Mouse (Mus musculus): ENCODE measurements around the gene Tmem256. TPM values are rescaled to one million over a fixed set of nuclear protein-coding genes. Genes with fewer than 3 reads are reported as not detected.
A peak's percentile ranks its signal among the peaks of the same experiment; 100 is the strongest.
"Not testable (repeated sequence)": the region's sequence is repeated elsewhere in the genome, so short reads cannot be mapped to it uniquely, and the experiment has no call there.

Tmem256 gene
- polyA plus RNA-seq, 1 experiment from 2014 or later, result 423 TPM

GRCm38 (mm10) chr11:69858113-69858998 lies 20.0 kb downstream of the Tmem256 start, which contains the start of gene Tnk1:
Gene Tnk1 (minus strand): TSS chr11:69858730.
- WGBS, result 17% methylated on average over 30 of the region's 30 CpGs
- Histone ChIP-seq H3K9ac (peak within 1 kb of the TSS; percentile 58; the same call in 1 of the 2 replicates), H3K36me3 (no peaks in the 10 kb centered on the region; the same call in 1 of the 2 replicates), H3K27me3 (peaks cover 27% of the 10 kb centered on the region), H3K27ac (peak within 1 kb of the TSS; percentile 73), H3K9me3 (no peaks in the 10 kb centered on the region), H3K4me1 (peaks cover 9% of the 10 kb centered on the region), H3K4me3 (peak within 1 kb of the TSS; percentile 27), H3K4me2 (peak within 1 kb of the TSS; percentile 42)
- ATAC-seq (ENCODE audit: insufficient number of reproducible peaks, insufficient read depth, low FRiP score, low TSS enrichment, low read depth), result no peak

GRCm38 (mm10) chr11:69863729-69864128 lies 25.4 kb downstream of the Tmem256 start:
- WGBS, result 76% methylated on average over 3 of the region's 3 CpGs
- H3K4me1 ChIP-seq; ATAC-seq (ENCODE audit: insufficient number of reproducible peaks, insufficient read depth, low FRiP score, low TSS enrichment, low read depth); H3K36me3 ChIP-seq; H3K4me2 ChIP-seq; H3K27ac ChIP-seq; H3K9ac ChIP-seq; H3K4me3 ChIP-seq; H3K9me3 ChIP-seq: not testable (repeated sequence)
- peaks cover 10% of the 10 kb centered on the region for H3K27me3 ChIP-seq

- H3K4me1 ChIP-seq, result 0 out of 2 replicates have a peak, but pooled peaks cover 5% of the 10 kb centered on the region
- 49% methylated on average over 8 of the region's 8 CpGs for WGBS
- H3K27ac ChIP-seq, result no peak overlapping the region
- no peak overlapping the region for H3K4me2 ChIP-seq
- H3K9me3 ChIP-seq, result no peaks in the 10 kb centered on the region
- peaks cover 5% of the 10 kb centered on the region for H3K27me3 ChIP-seq
- H3K9ac ChIP-seq, result no peak overlapping the region
- H3K4me3 ChIP-seq, result no peak overlapping the region
- H3K36me3 ChIP-seq, result no peaks in the 10 kb centered on the region
- ATAC-seq (ENCODE audit: insufficient number of reproducible peaks, insufficient read depth, low FRiP score, low TSS enrichment, low read depth), result no peak
Observed at GRCm38 (mm10) chr11:69864138-69864860, 26.0 kb downstream of the Tmem256 start.

DNA sequence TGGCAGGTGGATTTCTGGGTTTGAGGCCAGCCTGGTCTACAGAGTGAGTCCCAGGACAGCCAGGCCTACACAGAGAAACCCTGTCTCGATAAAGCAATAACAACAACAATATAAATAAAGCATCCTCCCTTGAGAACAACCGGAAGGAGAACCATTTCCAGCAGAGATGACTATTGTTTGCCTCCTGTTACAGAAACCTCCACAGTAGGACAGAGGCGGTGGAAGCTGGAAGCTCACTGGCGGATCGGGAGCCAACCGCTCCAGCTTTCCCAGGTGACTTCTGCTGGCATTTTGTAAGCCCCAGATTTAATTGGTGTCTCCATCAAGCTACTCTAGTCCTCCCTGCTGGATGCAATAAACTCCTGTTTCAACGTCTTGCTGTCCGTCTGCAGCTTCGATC lies 27.2 kb downstream of the Tmem256 start:
- Histone ChIP-seq H3K27ac (no peak overlapping the region), H3K36me3 (no peaks in the 10 kb centered on the region), H3K9ac (no peak overlapping the region), H3K4me2 (no peak overlapping the region), H3K4me3 (no peak overlapping the region), H3K27me3 (no peaks in the 10 kb centered on the region), H3K4me1 (0 out of 2 replicates have a peak, but pooled peaks cover 5% of the 10 kb centered on the region), H3K9me3 (no peaks in the 10 kb centered on the region)
- no peak for ATAC-seq (ENCODE audit: insufficient number of reproducible peaks, insufficient read depth, low FRiP score, low TSS enrichment, low read depth)
- 80% methylated on average over 9 of the region's 9 CpGs for WGBS

GRCm38 (mm10) chr11:69867335-69867734 lies 29.0 kb downstream of the Tmem256 start:
- Histone ChIP-seq H3K9me3 (no peaks in the 10 kb centered on the region), H3K4me1 (0 out of 2 replicates have a peak, but pooled peaks cover 5% of the 10 kb centered on the region), H3K4me2 (no peak overlapping the region), H3K36me3 (no peaks in the 10 kb centered on the region), H3K9ac (no peak overlapping the region), H3K27me3 (no peaks in the 10 kb centered on the region), H3K4me3 (no peak overlapping the region), H3K27ac (no peak overlapping the region)
- 75% methylated on average over 9 of the region's 9 CpGs for WGBS
- ATAC-seq (ENCODE audit: insufficient number of reproducible peaks, insufficient read depth, low FRiP score, low TSS enrichment, low read depth), result no peak

GRCm38 (mm10) chr11:69870289-69871069 lies 32.2 kb downstream of the Tmem256 start:
- no peaks in the 10 kb centered on the region for H3K9me3 ChIP-seq
- H3K4me1 ChIP-seq, result peaks cover 3% of the 10 kb centered on the region
- no peaks in the 10 kb centered on the region for H3K27me3 ChIP-seq
- H3K4me2 ChIP-seq, result no peak overlapping the region
- no peak overlapping the region for H3K9ac ChIP-seq
- ATAC-seq (ENCODE audit: insufficient number of reproducible peaks, insufficient read depth, low FRiP score, low TSS enrichment, low read depth), result no peak
- no peaks in the 10 kb centered on the region for H3K36me3 ChIP-seq
- H3K27ac ChIP-seq, result no peak overlapping the region
- 79% methylated on average over 2 of the region's 2 CpGs for WGBS
- no peak overlapping the region for H3K4me3 ChIP-seq

GRCm38 (mm10) chr11:69871822-69872221 lies 33.5 kb downstream of the Tmem256 start:
- Histone ChIP-seq H3K4me3 (no peak overlapping the region), H3K9ac (no peak overlapping the region), H3K27me3 (no peaks in the 10 kb centered on the region), H3K36me3 (no peaks in the 10 kb centered on the region), H3K4me1 (peaks cover 17% of the 10 kb centered on the region), H3K4me2 (no peak overlapping the region), H3K27ac (no peak overlapping the region), H3K9me3 (no peaks in the 10 kb centered on the region)
- ATAC-seq (ENCODE audit: insufficient number of reproducible peaks, insufficient read depth, low FRiP score, low TSS enrichment, low read depth), result no peak
- WGBS, result 86% methylated on average over 7 of the region's 7 CpGs

DNA sequence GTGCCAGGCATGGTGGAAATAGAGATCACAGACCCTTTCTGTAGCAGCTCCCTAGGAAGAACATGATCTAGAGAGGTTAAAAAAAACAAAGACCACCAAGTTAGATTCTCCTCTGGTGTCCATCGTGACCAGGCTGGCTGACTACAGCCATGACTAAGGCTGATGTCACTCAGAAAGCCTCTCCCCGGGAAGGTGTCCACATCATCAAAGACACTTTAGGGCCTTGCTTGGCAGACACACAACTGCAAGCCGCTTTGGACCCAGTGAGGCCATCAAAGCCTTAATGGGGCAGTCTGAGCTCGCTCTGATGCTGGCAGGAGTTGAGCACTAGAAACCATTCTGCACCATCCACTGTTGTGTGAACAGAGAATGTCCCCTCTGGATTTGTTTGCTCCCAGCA lies 34.1 kb downstream of the Tmem256 start:
- 90% methylated on average over 4 of the region's 4 CpGs for WGBS
- Histone ChIP-seq H3K27me3 (no peaks in the 10 kb centered on the region), H3K4me3 (no peak overlapping the region), H3K4me2 (no peak overlapping the region), H3K9me3 (no peaks in the 10 kb centered on the region), H3K4me1 (peaks cover 23% of the 10 kb centered on the region), H3K9ac (no peak overlapping the region), H3K27ac (no peak overlapping the region), H3K36me3 (no peaks in the 10 kb centered on the region)
- no peak for ATAC-seq (ENCODE audit: insufficient number of reproducible peaks, insufficient read depth, low FRiP score, low TSS enrichment, low read depth)

- Histone ChIP-seq H3K9ac (0 out of 2 replicates have a peak overlapping the region, but pooled peaks have one; percentile 46), H3K4me1 (peaks cover 57% of the 10 kb centered on the region)
- 35% methylated on average over 7 of the region's 7 CpGs for WGBS
Observed at GRCm38 (mm10) chr11:69876186-69876585, 37.9 kb downstream of the Tmem256 start.

DNA sequence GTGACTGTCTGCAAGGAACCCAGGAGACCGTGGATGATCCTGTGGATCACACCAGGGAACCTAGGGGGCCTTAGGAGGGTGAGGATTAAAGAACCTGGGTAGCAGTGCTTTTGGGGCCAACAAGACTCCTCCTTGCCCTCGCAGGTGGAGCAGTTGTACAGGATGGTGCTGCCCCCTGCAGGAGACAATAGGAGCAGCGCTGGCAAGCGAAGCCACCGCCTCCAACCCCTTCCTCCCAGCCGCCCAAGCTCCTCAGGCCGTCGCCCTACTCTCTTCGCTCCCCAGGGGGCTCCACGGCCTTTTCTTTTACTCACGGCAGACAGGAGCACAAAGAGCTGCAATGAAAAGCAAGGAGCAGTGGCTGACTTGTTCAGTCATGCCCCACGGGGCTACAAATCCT lies 38.6 kb downstream of the Tmem256 start:
- H3K9ac ChIP-seq, result peak overlapping the region; percentile 49
- H3K4me1 ChIP-seq, result peaks cover 62% of the 10 kb centered on the region
- H3K4me3 ChIP-seq, result peak overlapping the region; percentile 23
- H3K36me3 ChIP-seq, result no peaks in the 10 kb centered on the region
- 2% methylated on average over 12 of the region's 12 CpGs for WGBS
- H3K9me3 ChIP-seq, result no peaks in the 10 kb centered on the region
- peak overlapping the region; percentile 49 for H3K4me2 ChIP-seq
- peak overlapping the region; percentile 91 for H3K27ac ChIP-seq
- no peaks in the 10 kb centered on the region for H3K27me3 ChIP-seq
- peak; percentile 16; the same call in 1 of the 2 replicates for ATAC-seq (ENCODE audit: insufficient number of reproducible peaks, insufficient read depth, low FRiP score, low TSS enrichment, low read depth)

More at GRCm38 (mm10) chr11:69876186-69876585, 37.9 kb downstream of the Tmem256 start:
- H3K4me2 ChIP-seq, result peak overlapping the region; percentile 49
- peak overlapping the region; percentile 91 for H3K27ac ChIP-seq
- no peaks in the 10 kb centered on the region for H3K9me3 ChIP-seq
- no peaks in the 10 kb centered on the region for H3K36me3 ChIP-seq
- H3K4me3 ChIP-seq, result peak overlapping the region; percentile 23
- H3K27me3 ChIP-seq, result no peaks in the 10 kb centered on the region
- ATAC-seq (ENCODE audit: insufficient number of reproducible peaks, insufficient read depth, low FRiP score, low TSS enrichment, low read depth), result peak; percentile 32; the same call in 1 of the 2 replicates

DNA sequence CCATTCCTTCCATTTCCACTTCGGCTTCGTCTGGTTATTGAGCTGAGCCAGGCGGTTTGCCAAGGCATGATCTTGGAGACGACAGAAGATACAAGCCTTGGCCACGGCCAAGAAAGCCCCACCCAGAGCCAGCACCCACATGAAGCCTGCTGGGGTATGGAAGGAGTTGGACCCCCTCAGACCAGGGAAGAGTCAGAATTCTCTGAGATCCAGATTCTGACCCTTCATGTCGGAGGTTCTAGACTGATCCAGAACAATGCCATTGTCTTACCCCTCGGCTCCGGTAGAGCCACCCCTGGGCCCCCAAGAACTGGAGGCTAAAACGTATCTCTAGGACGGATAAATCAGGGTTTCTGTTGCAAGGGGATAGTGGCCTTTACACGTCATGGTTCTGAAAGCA lies 39.6 kb downstream of the Tmem256 start, which contains the start of gene Tmem95:
Gene Tmem95 (minus strand): TSS at position 141 of the 400 bp plus-strand sequence.
- ATAC-seq (ENCODE audit: insufficient number of reproducible peaks, insufficient read depth, low FRiP score, low TSS enrichment, low read depth), result no peak
- peaks cover 62% of the 10 kb centered on the region for H3K4me1 ChIP-seq
- 80% methylated on average over 11 of the region's 11 CpGs for WGBS
- H3K9ac ChIP-seq, result peak within 1 kb of the TSS; percentile 49
- H3K9me3 ChIP-seq, result no peaks in the 10 kb centered on the region
- no peaks in the 10 kb centered on the region for H3K27me3 ChIP-seq
- H3K36me3 ChIP-seq, result no peaks in the 10 kb centered on the region
- peak within 1 kb of the TSS; percentile 88 for H3K4me2 ChIP-seq
- peak within 1 kb of the TSS; percentile 91 for H3K27ac ChIP-seq
- H3K4me3 ChIP-seq, result peak within 1 kb of the TSS; percentile 23

Data from embryonic facial prominence, embryonic 13.5 days (tissue).